Comparison of ENCODE assay signal across 22 mouse cellular contexts in genomic region chr2:128295726-128296234, GRCm38 (mm10).
DNase-seq lines count a peak whose midpoint lies in the region; ATAC-seq lines count a peak whose summit lies in the region.
"Had no signal": no experiment of that assay in that cellular context is flagged by ENCODE, and none has a peak within 500 bp of the region (broad histone marks: within the 10 kb centered on the region; RNA-seq: fewer than 3 reads in every experiment).

No protein-coding gene starts in this region.

- no peak overlapping the region for H3K27ac ChIP-seq in limb, embryonic 15.5 days
- no peak overlapping the region for H3K27ac ChIP-seq in limb, embryonic 10.5 days
- H3K27ac ChIP-seq: embryonic facial prominence, embryonic 15.5 days; hindbrain, embryonic 13.5 days; kidney, postnatal 0 days had no signal

- peaks cover 16% of the 10 kb centered on the region for H3K4me1 ChIP-seq in limb, embryonic 15.5 days
- peaks cover 26% of the 10 kb centered on the region for H3K4me1 ChIP-seq in limb, embryonic 10.5 days
- H3K4me1 ChIP-seq: hindbrain, embryonic 13.5 days had no signal

- H3K36me3 ChIP-seq in limb, embryonic 15.5 days = no peaks in the 10 kb centered on the region
- H3K36me3 ChIP-seq in limb, embryonic 10.5 days = no peaks in the 10 kb centered on the region
- H3K36me3 ChIP-seq: embryonic facial prominence, embryonic 15.5 days; hindbrain, embryonic 13.5 days had no signal

- DNase-seq in limb, embryonic 10.5 days (ENCODE audit: low spot score) = no peak
- DNase-seq in MN1 (ENCODE audit: low spot score) = peak; percentile 46
- DNase-seq in fibroblast of lung, adult 2 months (ENCODE audit: low read depth) = peak; percentile 16
- no peak for DNase-seq in thymus, postnatal 14 days
- no peak for DNase-seq in embryo, embryonic 10.5 days (ENCODE audit: low spot score)
- DNase-seq: adrenal gland, adult 8-10 months; cerebellum, adult 11-12 months; cerebellum, postnatal 14 days; embryo, embryonic 11 days; gastrocnemius, postnatal 36 days; heart, postnatal 14 days; kidney, adult 11 months; lung, postnatal 36 days had no signal

- WGBS in limb, embryonic 15.5 days = 62% methylated on average over 3 of the region's 3 CpGs
- WGBS in limb, embryonic 10.5 days = 82% methylated on average over 3 of the region's 3 CpGs

- H3K9ac ChIP-seq in limb, embryonic 15.5 days = no peak overlapping the region
- H3K9ac ChIP-seq: embryonic facial prominence, embryonic 15.5 days; hindbrain, embryonic 13.5 days; liver, postnatal 0 days had no signal

- ATAC-seq in limb, embryonic 15.5 days (ENCODE audit: insufficient number of reproducible peaks, low FRiP score, low TSS enrichment, low read depth) = peak; percentile 24; the same call in 1 of the 2 replicates
- no peak for ATAC-seq in cerebellum, adult (ENCODE audit: insufficient number of reproducible peaks, low FRiP score, low TSS enrichment)
- ATAC-seq: midbrain, embryonic 16.5 days; Patski had no signal

- no peaks in the 10 kb centered on the region for H3K9me3 ChIP-seq in limb, embryonic 15.5 days
- H3K9me3 ChIP-seq in limb, embryonic 10.5 days (replicated peaks) = no peaks in the 10 kb centered on the region

- no peak overlapping the region for H3K4me3 ChIP-seq in limb, embryonic 15.5 days
- no peak overlapping the region for H3K4me3 ChIP-seq in limb, embryonic 10.5 days
- H3K4me3 ChIP-seq: embryonic facial prominence, embryonic 15.5 days; hindbrain, embryonic 13.5 days had no signal

- no peak overlapping the region for H3K4me2 ChIP-seq in limb, embryonic 15.5 days
- H3K4me2 ChIP-seq: embryonic facial prominence, embryonic 15.5 days; heart, embryonic 11.5 days; hindbrain, embryonic 13.5 days had no signal

- H3K27me3 ChIP-seq in limb, embryonic 15.5 days = no peaks in the 10 kb centered on the region
- no peaks in the 10 kb centered on the region for H3K27me3 ChIP-seq in limb, embryonic 10.5 days (ENCODE audit: low read depth, poor library complexity, severe bottlenecking)
- H3K27me3 ChIP-seq: embryonic facial prominence, embryonic 15.5 days; hindbrain, embryonic 13.5 days; Patski had no signal

Comparison
In these comparisons a context has a peak if more than half of its experiments do, and no peak if none do; other contexts are left out.
1. DNase-seq: peak in MN1 (single experiment) and fibroblast of lung, adult 2 months (single experiment); none in limb, embryonic 10.5 days (single experiment), thymus, postnatal 14 days (single experiment) and embryo, embryonic 10.5 days (single experiment).